Mouse (Mus musculus): Measurements from ENCODE around the gene Wdr83os. TPM values are rescaled to one million over a fixed set of nuclear protein-coding genes. Genes with fewer than 3 reads are reported as not detected.
A peak's percentile ranks its signal among the peaks of the same experiment; 100 is the strongest.

Gene Wdr83os
- polyA plus RNA-seq, 1 experiment from 2014 or later, result 136 TPM

GRCm38 (mm10) chr8:85071041-85071440 lies 9.5 kb upstream of the Wdr83os start:
- Histone ChIP-seq H3K4me2 (replicated peaks) (peak overlapping the region; percentile 72), H3K36me3 (replicated peaks; ENCODE audit: control insufficient read depth, insufficient read depth) (peaks cover 60% of the 10 kb centered on the region), H3K9ac (peak overlapping the region; percentile 79; the same call in 1 of the 2 replicates), H3K27ac (peak overlapping the region; percentile 86), H3K4me3 (replicated peaks; ENCODE audit: low read length) (peak overlapping the region; percentile 83), H3K4me1 (replicated peaks; ENCODE audit: control insufficient read depth, insufficient read depth, low read length) (peaks cover 15% of the 10 kb centered on the region), H3K27me3 (ENCODE audit: control insufficient read depth, insufficient read depth, low read length) (no peaks in the 10 kb centered on the region), H3K9me3 (ENCODE audit: control insufficient read depth, low read length) (no peaks in the 10 kb centered on the region)
- WGBS, result 81% methylated on average over 5 of the region's 5 CpGs
- no peak for DNase-seq (ENCODE audit: low spot score)
- ATAC-seq (ENCODE audit: low FRiP score), result no peak

- Histone ChIP-seq H3K4me3 (replicated peaks; ENCODE audit: low read length) (peak within 1 kb of the TSS; percentile 83), H3K4me2 (replicated peaks) (peak within 1 kb of the TSS; percentile 72), H3K27ac (peak within 1 kb of the TSS; percentile 86), H3K4me1 (replicated peaks; ENCODE audit: control insufficient read depth, insufficient read depth, low read length) (peaks cover 15% of the 10 kb centered on the region), H3K36me3 (replicated peaks; ENCODE audit: control insufficient read depth, insufficient read depth) (peaks cover 60% of the 10 kb centered on the region), H3K9me3 (ENCODE audit: control insufficient read depth, low read length) (no peaks in the 10 kb centered on the region), H3K9ac (peak within 1 kb of the TSS; percentile 79), H3K27me3 (ENCODE audit: control insufficient read depth, insufficient read depth, low read length) (no peaks in the 10 kb centered on the region)
- WGBS, result under 1% methylated on average over 68 of the region's 68 CpGs
- DNase-seq (ENCODE audit: low spot score) (peak; percentile 91), ATAC-seq (ENCODE audit: low FRiP score) (peak; percentile 89)
Observed at GRCm38 (mm10) chr8:85071514-85072281, 8.8 kb upstream of the Wdr83os start, which contains the start of gene Dhps. TSS of gene Dhps (plus strand) at chr8:85071757.

DNA sequence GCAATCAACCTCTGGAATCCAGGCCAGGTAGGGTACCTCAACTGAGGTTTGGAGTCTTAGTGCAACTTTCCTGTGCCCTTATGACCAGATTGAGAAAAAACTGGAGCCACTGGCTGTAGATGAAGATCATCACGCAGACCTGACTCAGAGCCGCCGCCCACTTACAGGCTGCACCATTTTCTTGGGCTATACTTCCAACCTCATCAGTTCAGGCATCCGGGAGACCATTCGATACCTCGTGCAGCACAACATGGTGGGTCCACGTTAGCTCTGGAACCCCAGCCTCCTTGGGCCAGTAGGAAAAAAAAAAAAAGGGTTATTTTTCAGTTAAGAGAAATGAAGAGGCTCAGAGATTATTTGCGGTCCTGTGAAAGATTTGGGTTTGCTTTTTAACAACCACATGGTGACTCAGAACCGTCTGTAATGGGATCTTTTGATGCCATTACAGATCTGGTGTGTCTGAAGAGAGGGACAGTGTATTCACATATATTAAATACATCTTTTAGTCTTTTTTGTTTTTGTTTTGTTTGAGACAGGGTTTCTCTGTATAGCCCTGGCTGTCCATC lies 8.1 kb upstream of the Wdr83os start:
- DNase-seq (ENCODE audit: low spot score), result no peak
- Histone ChIP-seq H3K4me1 (replicated peaks; ENCODE audit: control insufficient read depth, insufficient read depth, low read length) (peaks cover 15% of the 10 kb centered on the region), H3K9me3 (ENCODE audit: control insufficient read depth, low read length) (no peaks in the 10 kb centered on the region), H3K27ac (peak overlapping the region; percentile 86), H3K4me2 (replicated peaks) (peak overlapping the region; percentile 72), H3K4me3 (replicated peaks; ENCODE audit: low read length) (peak overlapping the region; percentile 83), H3K36me3 (replicated peaks; ENCODE audit: control insufficient read depth, insufficient read depth) (peaks cover 54% of the 10 kb centered on the region), H3K27me3 (ENCODE audit: control insufficient read depth, insufficient read depth, low read length) (no peaks in the 10 kb centered on the region), H3K9ac (peak overlapping the region; percentile 79)
- ATAC-seq (ENCODE audit: low FRiP score), result no peak
- 42% methylated on average over 9 of the region's 9 CpGs for WGBS

DNA sequence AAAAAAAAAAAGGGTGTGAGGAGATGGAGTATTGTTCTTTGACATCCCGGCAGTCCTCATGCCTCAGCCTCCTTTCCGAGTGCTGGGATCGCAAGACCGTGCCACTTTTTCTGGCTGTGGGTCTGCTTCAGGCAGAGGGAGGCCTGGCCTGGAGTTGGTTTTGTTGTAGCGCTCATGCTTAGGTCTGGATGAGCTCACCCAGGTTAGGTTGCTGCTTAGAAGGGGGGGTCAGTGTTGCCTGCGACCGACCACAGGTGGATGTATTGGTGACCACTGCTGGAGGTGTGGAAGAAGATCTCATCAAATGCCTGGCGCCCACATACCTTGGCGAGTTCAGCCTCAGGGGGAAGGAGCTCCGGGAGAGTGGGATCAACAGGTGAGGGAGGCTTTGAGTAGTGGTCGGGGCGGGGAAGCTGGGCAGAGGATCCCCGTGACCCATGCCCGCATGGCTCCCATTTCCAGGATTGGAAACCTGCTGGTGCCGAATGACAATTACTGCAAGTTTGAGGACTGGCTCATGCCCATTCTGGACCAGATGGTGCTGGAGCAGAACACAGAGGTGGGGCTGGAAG lies 7.4 kb upstream of the Wdr83os start:
- Histone ChIP-seq H3K4me3 (replicated peaks; ENCODE audit: low read length) (peak overlapping the region; percentile 83), H3K27me3 (ENCODE audit: control insufficient read depth, insufficient read depth, low read length) (no peaks in the 10 kb centered on the region), H3K9me3 (ENCODE audit: control insufficient read depth, low read length) (no peaks in the 10 kb centered on the region), H3K27ac (no peak overlapping the region), H3K4me2 (replicated peaks) (no peak overlapping the region), H3K36me3 (replicated peaks; ENCODE audit: control insufficient read depth, insufficient read depth) (peaks cover 53% of the 10 kb centered on the region), H3K9ac (no peak overlapping the region; the same call in 1 of the 2 replicates), H3K4me1 (replicated peaks; ENCODE audit: control insufficient read depth, insufficient read depth, low read length) (peaks cover 15% of the 10 kb centered on the region)
- 93% methylated on average over 15 of the region's 15 CpGs for WGBS
- no peak for ATAC-seq (ENCODE audit: low FRiP score)
- no peak for DNase-seq (ENCODE audit: low spot score)

- no peak overlapping the region for H3K4me3 ChIP-seq (replicated peaks; ENCODE audit: low read length)
- ATAC-seq (ENCODE audit: low FRiP score) (no peak), DNase-seq (ENCODE audit: low spot score) (no peak)
- H3K27ac ChIP-seq, result no peak overlapping the region
- no peaks in the 10 kb centered on the region for H3K9me3 ChIP-seq (ENCODE audit: control insufficient read depth, low read length)
- no peaks in the 10 kb centered on the region for H3K27me3 ChIP-seq (ENCODE audit: control insufficient read depth, insufficient read depth, low read length)
- WGBS, result 84% methylated on average over 10 of the region's 10 CpGs
- H3K4me1 ChIP-seq (replicated peaks; ENCODE audit: control insufficient read depth, insufficient read depth, low read length), result peaks cover 15% of the 10 kb centered on the region
- peaks cover 52% of the 10 kb centered on the region for H3K36me3 ChIP-seq (replicated peaks; ENCODE audit: control insufficient read depth, insufficient read depth)
- no peak overlapping the region for H3K9ac ChIP-seq
- no peak overlapping the region for H3K4me2 ChIP-seq (replicated peaks)
Observed at GRCm38 (mm10) chr8:85074167-85074566, 6.4 kb upstream of the Wdr83os start.

- DNase-seq (ENCODE audit: low spot score) (no peak), ATAC-seq (ENCODE audit: low FRiP score) (no peak)
- 94% methylated on average over 10 of the region's 10 CpGs for WGBS
- H3K9ac ChIP-seq, result no peak overlapping the region
- H3K4me1 ChIP-seq (replicated peaks; ENCODE audit: control insufficient read depth, insufficient read depth, low read length), result peaks cover 17% of the 10 kb centered on the region
- H3K27ac ChIP-seq, result no peak overlapping the region
- H3K36me3 ChIP-seq (replicated peaks; ENCODE audit: control insufficient read depth, insufficient read depth), result peaks cover 53% of the 10 kb centered on the region
- no peaks in the 10 kb centered on the region for H3K27me3 ChIP-seq (ENCODE audit: control insufficient read depth, insufficient read depth, low read length)
- H3K4me3 ChIP-seq (replicated peaks; ENCODE audit: low read length), result no peak overlapping the region
- no peak overlapping the region for H3K4me2 ChIP-seq (replicated peaks)
- no peaks in the 10 kb centered on the region for H3K9me3 ChIP-seq (ENCODE audit: control insufficient read depth, low read length)
Observed at GRCm38 (mm10) chr8:85074617-85075016, 5.9 kb upstream of the Wdr83os start.

GRCm38 (mm10) chr8:85076001-85076400 lies 4.5 kb upstream of the Wdr83os start:
- WGBS, result 73% methylated on average over 9 of the region's 9 CpGs
- H3K4me1 ChIP-seq (replicated peaks; ENCODE audit: control insufficient read depth, insufficient read depth, low read length), result peaks cover 18% of the 10 kb centered on the region
- H3K4me3 ChIP-seq (replicated peaks; ENCODE audit: low read length), result no peak overlapping the region
- H3K27ac ChIP-seq, result no peak overlapping the region
- ATAC-seq (ENCODE audit: low FRiP score) (no peak), DNase-seq (ENCODE audit: low spot score) (no peak)
- H3K36me3 ChIP-seq (replicated peaks; ENCODE audit: control insufficient read depth, insufficient read depth), result peaks cover 53% of the 10 kb centered on the region
- H3K9ac ChIP-seq, result no peak overlapping the region
- no peaks in the 10 kb centered on the region for H3K9me3 ChIP-seq (ENCODE audit: control insufficient read depth, low read length)
- H3K27me3 ChIP-seq (ENCODE audit: control insufficient read depth, insufficient read depth, low read length), result no peaks in the 10 kb centered on the region
- H3K4me2 ChIP-seq (replicated peaks), result no peak overlapping the region

DNA sequence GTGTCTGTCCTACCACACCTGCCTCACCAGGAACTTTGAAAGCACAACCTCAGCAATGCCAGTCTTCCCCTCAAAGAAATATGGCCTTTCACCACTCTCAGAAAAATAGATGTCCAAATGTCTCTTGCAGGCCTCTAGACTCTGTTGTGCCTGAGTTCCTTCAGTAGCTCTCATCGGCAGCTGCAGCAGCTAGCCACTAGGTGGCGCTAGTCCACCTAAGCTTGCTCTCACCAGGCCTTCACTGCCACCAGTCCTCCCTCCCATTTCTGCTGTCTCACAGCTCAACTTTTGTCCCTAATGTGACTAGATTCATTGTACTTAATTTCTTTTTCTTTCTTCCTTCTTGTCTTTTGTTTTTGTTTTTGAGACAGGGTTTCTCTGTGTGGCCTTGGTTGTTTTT lies 3.5 kb upstream of the Wdr83os start:
- DNase-seq (ENCODE audit: low spot score), result peak; percentile 90
- ATAC-seq (ENCODE audit: low FRiP score), result peak; percentile 44; the same call in 1 of the 2 replicates
- no peaks in the 10 kb centered on the region for H3K9me3 ChIP-seq (ENCODE audit: control insufficient read depth, low read length)
- no peaks in the 10 kb centered on the region for H3K27me3 ChIP-seq (ENCODE audit: control insufficient read depth, insufficient read depth, low read length)
- H3K9ac ChIP-seq, result no peak overlapping the region
- no peak overlapping the region for H3K27ac ChIP-seq
- H3K4me2 ChIP-seq (replicated peaks), result no peak overlapping the region
- peaks cover 21% of the 10 kb centered on the region for H3K4me1 ChIP-seq (replicated peaks; ENCODE audit: control insufficient read depth, insufficient read depth, low read length)
- H3K36me3 ChIP-seq (replicated peaks; ENCODE audit: control insufficient read depth, insufficient read depth), result peaks cover 53% of the 10 kb centered on the region
- WGBS, result 0% methylated on average over 2 of the region's 2 CpGs
- no peak overlapping the region for H3K4me3 ChIP-seq (replicated peaks; ENCODE audit: low read length)

GRCm38 (mm10) chr8:85080214-85080531 lies 367 bp upstream of the Wdr83os start:
- Histone ChIP-seq H3K4me3 (replicated peaks; ENCODE audit: low read length) (peak overlapping the region; percentile 78), H3K27ac (no peak overlapping the region; the same call in 1 of the 2 replicates), H3K9me3 (ENCODE audit: control insufficient read depth, low read length) (no peaks in the 10 kb centered on the region), H3K4me2 (replicated peaks) (peak overlapping the region; percentile 62), H3K9ac (peak overlapping the region; percentile 87), H3K36me3 (replicated peaks; ENCODE audit: control insufficient read depth, insufficient read depth) (peaks cover 32% of the 10 kb centered on the region), H3K27me3 (ENCODE audit: control insufficient read depth, insufficient read depth, low read length) (no peaks in the 10 kb centered on the region), H3K4me1 (replicated peaks; ENCODE audit: control insufficient read depth, insufficient read depth, low read length) (peaks cover 12% of the 10 kb centered on the region)
- WGBS, result under 1% methylated on average over 25 of the region's 25 CpGs
- no peak for DNase-seq (ENCODE audit: low spot score)
- ATAC-seq (ENCODE audit: low FRiP score), result no peak

All from hindbrain, embryonic 14.5 days (tissue).